Mouse (Mus musculus) testis, postnatal 10 days (tissue): Measurements from ENCODE around the gene Sema6d.

ENCODE experiments used
- DNase-seq: peaks from one replicate; pipeline ENCODE4 v3.0.0; 2021; ENCODE audit warnings: low spot score

Sema6d gene

DNA sequence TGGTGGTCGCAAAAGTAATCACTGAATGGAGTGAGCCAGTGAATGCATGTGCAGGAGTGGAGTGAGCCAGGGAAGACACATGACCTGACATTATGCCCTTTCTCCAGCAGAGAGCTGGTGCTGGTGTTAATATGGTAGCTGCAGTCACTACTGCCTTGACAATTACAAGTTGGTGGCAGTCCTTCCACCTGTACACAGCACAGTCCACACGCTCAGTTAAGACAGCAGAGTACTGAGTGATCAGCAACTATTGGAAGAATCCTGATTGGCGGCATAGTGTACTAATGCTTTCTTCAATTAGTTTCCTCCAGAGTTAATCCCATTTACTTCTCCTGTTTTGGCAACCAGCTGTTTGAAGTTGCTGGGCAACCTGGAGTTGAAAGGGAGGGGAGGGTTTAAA, 81.9 kb downstream of the Sema6d start:
- no peak for DNase-seq

DNA sequence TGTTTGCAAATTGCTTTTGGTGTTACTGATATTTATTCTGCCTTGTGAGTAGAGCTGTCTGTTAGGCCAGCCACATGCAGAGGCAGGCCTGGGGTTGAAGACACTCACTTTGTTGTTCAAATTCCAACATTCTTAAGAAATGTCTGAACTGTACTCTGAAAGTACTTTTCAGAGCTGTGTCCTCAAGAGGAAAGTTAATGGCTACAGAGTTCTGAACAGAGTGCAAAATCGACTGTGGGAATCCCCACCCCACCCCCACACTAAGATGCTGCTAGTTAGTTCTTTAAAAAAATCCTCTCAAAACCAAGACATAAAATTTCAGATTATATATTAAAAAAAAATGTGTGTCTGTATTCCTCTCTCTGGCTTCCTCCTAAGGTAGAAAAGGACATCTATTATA, 86.5 kb downstream of the Sema6d start:
- no peak for DNase-seq

DNA sequence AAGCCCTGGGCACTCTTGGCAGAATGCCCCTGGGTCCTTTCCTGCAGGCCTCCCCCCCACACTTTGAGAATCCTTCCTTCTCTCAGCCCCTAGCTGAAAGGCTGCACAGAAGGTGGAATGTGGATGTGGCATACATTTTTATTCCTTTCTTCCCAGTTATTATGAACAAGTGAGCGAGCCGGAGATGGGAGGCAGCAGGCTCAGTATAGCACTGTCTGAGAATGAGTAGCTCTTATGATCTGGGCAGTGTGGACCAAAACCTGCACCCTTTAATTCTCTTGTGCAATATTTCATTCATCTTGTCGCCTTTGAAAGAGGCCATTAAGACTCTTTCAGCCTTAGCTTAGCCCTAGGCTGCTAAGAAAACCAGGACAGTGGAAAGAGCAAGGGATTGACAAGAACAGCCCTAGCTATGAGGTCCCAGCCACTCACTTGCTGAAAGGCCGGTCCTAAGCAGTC, 87.0 kb downstream of the Sema6d start:
- no peak for DNase-seq

DNA sequence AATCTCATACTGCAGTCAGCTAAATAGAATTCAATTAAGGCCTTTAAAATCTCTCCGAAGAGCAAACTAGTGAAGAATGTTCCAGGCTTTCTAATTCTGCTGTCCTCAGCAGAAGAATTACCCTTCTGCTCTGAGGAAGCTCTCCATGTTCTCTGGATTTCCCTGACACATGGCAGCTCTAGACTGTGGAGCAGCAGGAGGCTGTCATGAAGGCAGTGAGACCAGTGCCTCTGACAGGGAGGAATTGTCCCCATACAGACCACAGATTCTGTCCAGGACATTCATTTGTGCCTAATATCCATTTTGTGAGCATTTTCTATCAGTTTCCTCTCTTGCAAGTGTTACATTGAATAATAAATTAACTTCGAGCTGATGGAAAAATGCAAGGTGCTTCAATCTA, 99.5 kb downstream of the Sema6d start:
- no peak for DNase-seq

DNA sequence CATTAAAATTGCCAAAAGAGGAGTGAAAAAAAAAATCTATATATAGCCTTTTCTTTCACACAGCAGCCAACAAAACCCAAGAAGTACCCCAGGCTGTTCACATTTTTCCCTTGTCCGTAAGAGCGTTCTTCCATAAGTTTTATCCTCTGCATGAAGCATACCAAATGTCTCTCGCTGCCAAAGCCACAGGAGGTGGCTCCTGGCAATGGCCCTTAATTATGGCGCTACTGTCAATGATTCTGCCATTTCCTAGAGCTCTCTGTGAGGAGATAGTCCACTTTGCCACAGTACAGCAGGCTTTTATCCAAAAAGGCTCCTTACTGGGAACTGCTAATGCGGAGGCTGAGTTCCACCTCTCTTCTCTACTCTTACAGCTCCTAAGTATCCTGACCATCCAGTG, 104.3 kb downstream of the Sema6d start:
- DNase-seq, result no peak

DNA sequence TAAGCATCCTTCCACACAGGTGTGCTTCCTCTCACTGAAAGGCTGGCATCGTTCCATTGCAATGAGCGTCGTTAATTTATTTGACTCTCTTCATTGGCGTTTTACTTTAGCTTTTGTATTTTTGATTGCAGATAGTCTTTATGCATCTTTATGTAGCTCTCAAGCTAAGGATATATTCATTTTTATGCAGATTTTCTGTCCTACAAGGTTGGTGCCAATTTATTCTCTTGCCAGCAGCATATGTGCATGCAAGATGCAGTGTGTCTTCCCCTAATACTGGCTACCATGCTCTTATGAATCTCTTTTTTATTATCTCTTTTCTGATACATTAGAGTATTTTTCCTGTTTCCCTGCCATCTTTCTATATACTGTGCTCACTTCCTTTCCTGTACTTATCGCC, 111.7 kb downstream of the Sema6d start:
- no peak for DNase-seq

DNA sequence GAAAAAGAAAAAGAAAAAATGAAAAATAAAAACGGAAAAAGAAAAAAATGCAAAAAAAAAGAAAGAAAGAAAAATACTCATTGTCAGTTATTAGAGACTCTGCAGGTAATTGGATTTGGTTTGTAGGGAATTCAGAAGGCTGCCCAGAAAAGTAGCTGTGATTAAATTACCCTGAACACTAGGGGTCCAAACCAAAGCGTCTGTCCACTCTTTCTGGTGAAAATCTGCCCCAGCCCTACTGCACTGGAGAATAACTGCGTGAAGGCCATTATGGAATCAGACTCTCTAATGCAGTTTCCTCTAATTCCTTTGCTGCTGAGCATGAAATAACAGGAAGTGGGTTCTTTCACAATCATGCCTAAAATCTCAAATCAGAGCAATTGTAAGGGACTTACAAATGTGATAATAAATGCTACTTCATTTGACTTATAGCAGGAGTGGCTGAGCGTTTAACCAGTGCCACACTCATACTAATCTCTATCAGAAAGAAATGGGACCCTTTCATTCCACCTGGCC, 112.8 kb downstream of the Sema6d start:
- DNase-seq, result no peak

DNA sequence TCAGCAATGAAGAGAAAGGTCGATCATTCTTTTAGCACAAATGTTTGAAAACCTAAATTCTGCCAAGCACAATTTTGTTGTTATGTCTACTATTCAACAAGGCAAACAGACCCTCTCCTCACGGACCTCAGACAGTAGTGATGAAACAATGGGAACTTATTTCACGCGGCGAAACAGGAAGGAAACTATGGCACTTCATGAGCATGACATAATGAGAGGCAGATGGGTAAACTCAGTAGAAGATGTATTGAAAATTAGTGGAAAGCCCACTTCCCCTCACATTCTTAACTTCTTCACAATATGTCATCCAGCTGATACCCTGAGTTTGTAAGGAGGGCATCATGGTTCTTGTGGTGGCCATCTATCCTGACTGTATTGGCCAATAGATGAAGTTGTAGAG, 116.0 kb downstream of the Sema6d start:
- no peak for DNase-seq

DNA sequence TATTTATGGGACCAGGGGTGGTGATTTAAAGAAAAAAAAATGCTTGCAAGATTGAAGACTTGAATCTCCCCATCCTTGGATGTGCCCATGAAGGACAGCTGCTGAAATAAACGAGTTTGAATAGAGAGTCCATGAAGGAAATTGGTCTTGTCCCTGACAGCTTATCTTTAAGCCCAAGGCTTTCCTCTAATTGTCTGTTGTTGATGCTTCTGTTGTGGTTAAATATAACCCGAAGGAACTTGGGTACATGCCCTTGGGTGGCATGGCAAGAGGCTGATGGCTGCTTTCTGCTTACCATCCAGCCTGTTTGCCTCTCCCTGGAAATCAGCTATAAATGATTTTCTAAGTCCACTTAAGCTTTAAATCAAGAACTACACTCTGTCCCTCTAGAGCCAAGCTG, 118.5 kb downstream of the Sema6d start:
- no peak for DNase-seq

DNA sequence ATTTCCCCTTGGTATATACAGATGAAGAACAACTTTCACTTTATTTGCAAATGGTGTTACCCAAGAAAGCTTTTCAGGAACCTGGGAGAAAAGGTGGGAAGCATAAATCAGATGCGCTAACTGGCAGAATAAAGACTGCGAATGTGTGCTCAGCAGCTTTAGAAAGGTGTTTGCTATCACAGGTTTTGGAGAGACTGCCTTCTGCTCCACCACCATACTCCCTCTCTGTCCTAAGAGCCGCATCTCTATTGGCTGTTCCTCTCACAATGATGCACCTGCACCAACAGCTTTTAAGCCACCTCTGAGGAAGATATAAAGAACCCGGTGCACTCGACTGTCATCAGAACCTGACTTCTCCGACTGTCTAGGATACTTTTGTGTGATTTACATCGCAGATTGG, 133.8 kb downstream of the Sema6d start:
- DNase-seq, result no peak

DNA sequence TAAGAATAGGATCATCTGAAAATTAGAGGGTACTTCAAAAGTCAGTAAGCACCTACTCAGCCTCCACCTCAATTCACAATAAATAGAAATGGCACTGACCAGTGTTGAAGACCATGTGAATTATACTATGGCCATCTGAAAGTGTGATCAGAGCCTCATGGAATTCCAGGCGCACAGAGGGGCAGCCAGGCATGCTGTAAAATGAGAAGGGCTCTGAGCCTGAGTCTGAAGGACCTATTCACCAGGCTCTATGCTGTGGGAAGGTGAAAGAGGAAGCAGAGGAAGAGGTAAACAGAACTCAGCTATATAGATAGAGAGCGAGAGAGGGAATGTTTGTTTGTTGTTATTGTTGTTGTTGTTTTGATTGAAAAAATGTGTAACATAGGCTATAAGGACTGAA, 134.6 kb downstream of the Sema6d start:
- no peak for DNase-seq

DNA sequence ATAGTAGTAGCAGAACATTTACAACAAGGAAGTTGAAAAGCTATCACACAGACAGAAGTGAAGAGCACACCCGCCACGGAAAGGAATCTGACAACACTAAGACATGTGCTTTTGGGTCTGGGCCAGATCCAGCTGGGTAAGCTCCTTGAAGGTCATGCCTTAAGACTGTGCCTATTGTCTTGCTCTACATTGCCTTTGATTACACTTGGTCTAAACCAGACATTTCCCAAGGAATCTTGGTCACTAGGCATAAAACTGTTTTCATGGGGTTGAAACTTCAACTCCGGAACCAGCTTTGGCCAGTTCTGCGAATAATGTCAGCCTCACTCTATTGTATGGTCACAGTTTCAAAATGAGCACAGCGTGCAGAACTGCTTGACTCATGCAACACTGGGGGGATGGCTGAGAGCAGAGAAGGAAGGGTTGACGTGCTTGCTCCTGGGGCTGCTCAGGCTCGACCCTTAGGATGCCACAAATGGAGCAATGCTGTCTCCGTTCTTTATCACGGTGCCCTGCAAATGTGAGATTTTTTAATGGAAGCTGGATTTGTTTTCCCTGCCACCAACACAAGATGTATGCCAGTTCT, 145.0 kb downstream of the Sema6d start:
- peak; percentile 53 for DNase-seq

DNA sequence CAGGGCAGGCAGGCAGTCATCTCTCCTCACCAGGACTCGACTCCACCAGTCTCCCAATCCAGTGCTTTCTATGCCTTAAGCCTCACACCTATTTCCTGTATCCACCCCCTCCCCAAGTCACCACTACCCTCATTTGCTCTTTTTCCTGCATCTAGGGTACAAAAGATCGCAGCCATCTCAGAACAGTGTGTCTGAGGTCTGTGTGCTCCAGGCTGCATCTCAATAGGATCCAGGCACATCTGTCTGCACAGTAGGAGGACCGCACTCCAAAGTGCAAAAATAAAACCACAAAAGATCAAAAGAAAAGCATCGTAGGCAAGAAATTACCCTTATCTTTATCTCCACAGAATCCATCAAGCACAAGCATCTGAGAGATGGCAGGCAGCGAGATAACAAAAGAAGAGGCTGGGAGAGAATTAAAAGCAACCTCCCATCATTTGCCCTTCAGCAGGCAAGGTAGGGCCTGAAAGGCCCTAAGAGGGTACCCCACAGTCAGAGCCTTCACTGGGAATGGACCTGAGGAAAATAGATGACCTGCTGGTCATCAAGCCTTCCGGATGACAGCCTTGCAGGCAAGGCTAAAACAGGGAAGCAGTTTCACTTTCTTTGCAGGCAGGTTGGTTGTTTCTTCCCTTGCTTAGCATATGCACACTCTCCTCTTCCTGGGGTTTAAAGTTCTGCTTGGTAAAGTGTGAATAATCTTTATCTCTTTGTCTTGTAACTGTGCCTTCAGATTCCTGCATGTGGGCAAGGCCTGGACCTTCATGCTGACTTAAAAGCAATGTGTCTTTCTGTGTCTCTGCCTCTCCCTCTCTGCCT, 145.7 kb downstream of the Sema6d start:
- no peak for DNase-seq

DNA sequence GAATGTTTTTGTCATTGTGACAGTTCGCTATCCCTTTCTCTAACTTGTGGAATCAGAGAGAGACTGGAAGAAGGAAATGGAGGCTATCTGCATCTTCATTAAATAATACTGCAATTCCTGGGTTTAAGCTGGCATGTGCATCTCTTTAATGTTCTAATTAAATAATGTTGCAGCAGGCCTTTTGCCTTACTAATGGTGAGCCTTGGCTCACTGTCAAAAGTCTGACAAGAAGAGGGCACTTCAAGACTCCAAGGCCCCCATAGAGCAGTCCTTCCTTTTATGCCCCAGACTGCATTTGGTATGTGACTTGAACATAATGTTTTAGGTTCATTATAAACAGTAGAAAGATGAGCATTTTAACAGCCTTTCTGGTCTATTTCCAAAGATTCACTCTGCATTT, 147.1 kb downstream of the Sema6d start:
- no peak for DNase-seq

DNA sequence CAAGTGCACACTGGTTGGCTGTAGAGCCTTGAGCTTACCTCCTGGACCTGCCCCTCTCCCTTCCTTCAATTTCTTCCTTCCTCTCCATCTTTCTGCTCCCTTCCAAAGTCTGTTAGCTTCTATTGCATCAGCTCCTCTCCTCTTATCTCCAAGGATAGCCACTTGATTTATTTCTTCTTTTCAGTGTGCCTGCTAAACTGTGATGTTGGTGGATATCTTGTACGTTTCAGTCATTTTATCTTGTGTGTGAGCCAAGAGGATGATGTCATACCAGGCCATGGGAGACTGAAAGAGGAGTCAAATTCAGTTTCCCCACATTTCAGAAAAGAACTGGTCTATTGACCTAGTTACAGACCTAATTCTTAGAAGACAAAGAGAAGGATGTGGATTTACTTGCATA, 153.8 kb downstream of the Sema6d start:
- no peak for DNase-seq

DNA sequence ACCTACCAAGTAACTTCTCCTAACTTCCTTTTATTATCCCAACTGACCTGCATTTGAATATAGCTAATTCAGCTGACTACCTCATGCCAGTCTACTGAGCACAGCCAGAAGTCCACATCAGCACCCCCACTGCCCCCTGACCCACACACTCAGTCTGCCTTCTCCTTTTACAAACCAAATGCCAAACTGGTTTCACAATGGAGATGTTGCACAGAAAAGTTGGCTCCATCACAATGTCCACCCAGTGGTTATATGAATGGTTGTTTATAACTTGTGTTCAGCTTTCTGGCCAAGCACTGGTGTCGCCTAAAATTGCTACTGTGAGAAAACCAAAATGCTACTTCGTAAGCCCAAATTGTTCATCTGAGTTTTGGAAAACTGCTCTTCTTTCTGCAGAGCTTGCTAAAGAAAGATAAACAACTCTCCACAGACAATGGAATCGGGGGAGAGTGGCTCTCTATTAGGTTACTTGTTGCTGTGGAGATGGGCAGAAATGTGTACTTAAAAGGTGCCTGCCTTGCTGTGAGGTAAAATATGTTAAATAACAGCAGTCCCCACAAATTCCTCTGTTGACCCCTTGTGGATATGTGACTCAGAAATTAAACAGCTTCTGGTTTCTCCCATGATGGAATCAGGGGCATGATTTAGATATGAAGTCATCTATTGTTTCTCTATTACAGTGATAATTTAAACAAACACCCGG, 154.9 kb downstream of the Sema6d start:
- no peak for DNase-seq

DNA sequence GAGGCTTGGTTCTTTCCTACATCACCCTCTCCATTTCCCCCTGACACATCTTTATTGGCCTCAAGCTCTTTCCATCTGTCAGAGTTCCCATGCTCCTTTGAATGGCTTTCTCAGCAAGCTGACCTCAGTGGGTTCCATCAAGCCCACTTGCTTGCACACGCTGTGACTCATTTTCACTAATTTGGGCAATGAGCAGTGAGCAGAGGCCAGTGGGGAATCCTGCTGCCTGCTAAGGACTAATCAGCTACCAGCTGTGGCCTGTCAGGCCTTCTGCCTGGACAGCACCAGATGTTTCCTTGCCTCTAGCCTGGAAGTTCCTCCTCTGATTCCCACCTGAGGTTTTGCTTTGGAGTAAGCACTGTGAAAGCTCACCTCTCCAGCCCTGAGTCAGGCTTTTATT, 168.3 kb downstream of the Sema6d start:
- no peak for DNase-seq

DNA sequence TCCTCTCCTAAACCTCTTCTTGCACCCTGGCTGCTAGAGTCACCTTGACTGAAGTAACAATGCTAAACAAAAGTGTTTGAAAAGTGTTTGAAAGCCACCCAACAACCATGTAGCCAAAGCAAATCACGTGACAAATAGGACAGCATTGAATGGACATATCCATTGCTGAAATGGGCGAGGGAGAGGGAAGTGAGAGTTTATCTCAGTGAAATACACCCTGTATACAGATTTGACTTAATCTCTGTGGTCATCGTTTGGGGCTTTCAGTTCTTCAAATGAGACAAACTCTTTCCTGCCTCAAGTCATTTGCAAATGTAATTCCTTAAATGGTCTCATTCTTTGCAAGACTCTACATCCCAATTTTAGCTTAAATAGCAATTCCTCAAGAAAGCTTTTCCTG, 174.5 kb downstream of the Sema6d start:
- no peak for DNase-seq

DNA sequence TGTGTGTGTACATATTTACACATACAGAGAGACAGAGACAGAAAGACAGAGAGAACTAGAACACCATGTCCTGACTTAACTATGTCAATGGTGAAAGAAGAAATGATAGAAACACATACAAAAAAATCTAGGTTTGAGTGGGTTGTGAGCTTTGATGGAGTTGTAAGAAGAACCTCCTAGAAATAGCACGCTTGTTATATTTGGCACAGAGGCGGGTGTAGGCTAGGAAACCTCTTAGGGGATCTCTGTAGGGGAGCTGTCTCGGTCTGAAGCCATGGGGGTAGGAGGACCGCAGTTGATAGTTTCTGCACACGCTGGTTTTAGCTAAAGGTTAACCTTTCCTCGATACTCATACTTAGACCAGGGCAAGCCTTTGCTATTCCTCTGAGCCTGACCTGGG, 181.4 kb downstream of the Sema6d start:
- DNase-seq, result no peak

DNA sequence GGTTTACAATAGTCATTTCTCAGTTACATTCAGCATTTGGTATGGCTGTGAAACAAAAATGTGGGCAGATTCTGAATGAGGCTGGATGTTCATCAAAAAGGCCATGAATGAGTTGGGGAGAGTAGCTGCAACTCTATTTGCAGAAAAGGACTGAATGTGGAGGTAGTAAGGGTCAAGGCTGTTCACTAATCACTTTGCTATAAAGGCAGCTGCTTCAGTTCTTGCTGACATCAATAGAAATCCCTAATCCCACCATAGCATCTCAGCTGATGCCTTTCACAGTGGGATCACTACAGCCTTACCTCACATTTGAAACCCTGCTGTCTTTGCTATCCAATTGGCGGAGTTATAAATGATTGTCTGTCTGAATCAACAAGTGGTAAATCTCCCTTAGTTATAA, 187.7 kb downstream of the Sema6d start:
- DNase-seq, result no peak

DNA sequence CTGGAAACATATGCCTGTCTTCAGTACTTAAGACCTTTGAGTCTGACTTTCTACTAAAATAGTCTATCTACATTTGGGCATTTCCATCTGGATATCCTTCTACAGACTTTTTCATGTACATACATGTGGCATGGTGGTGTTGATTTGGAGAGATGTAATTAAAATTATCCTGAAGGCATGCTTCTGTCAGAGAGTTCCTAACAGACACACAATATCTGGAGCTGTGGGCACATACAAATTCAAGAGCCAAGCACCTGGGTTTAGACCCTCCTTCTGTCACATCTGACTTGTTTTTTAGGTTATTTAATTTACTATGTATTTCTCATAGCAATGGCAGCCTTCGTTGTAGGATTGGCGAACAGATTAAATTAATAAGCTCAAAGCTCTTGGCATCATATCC, 195.3 kb downstream of the Sema6d start:
- no peak for DNase-seq

DNA sequence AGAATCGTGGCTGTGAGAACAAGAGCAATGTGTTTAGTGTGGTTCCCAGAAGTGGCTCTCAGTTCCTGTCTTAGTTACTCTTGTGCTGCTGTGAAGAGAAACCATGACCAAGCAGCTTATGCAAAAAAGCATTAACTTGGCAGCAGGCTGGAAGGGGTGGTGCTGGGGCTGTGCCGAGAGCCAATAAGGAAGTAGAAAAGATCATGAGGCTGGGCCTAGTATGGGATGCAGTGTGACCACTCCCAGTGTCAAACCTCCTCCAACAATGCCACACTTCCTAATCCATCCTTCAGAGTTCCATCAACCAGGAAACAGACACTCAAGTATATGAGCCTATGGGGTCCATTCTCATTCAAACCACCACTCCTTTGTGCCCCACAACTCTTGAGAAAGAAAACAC, 199.6 kb downstream of the Sema6d start:
- no peak for DNase-seq

DNA sequence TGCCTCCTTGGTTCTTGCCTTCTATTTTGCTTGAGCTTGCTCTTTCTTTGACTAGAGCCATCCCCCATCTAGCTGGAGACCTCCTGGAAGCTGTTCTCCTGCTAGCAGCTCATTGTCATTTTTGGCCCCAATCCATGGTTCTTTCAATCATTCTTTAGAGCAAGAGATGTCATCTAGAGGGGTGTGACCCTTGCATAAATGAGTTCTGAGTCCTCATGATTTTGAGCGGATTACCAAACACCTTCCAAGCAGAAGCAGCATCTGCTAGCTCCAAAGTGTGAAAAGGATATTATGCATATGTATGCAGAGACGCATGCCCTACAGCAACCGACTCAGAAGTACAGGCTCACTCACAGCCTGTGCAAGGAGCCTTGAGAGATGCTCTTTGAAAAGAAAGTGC, 201.4 kb downstream of the Sema6d start:
- DNase-seq, result no peak
